In the genomic region with DNA sequence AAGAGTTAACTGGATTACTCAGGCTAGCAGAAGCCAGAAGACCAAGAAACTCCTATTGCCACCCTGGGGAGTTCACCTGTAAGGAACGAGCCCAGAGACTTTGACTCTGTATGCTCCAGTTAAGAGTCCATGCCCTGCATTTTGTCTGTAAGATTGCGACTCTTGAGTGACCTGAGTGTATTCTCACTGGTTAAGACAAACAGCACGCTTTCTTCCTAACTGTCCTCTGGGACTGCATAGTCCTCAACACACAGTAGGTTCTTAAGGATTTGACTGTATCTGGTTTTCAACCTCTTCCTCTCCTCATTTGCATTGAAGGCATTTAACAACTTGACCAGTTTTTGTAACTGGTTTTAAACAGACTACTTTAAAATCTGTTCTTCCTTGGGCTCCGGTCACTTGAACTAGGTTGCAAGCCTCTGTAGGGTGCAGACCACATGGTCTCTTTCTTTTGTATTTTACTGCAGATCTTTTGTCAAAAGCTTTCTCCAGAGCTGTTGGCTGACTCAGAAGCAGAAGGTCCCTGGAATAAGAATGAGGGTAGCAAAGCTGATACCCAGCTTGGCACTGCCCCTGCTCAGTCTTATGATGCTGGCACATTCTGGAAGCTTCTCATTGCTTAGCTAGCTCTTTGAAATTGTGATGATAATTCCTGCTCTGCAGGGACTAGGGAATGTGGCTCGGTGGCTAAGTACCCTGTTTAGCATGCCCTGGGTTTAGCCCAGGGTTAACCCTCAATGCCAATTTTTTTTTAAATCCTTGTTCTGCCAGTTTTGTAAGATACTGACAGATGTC, we compare ENCODE assay signal across 15 mouse cellular contexts. TPM values are rescaled to one million over a fixed set of nuclear protein-coding genes. Genes with fewer than 3 reads are reported as not detected.
DNase-seq lines count a peak whose midpoint lies in the region; ATAC-seq and TF ChIP-seq lines count a peak whose summit lies in the region.
"Had no signal": no experiment of that assay in that cellular context is flagged by ENCODE, and none has a peak within 500 bp of the region (broad histone marks: within the 10 kb centered on the region; RNA-seq: fewer than 3 reads in every experiment).

No protein-coding gene starts in this region.

- no peaks in the 10 kb centered on the region for H3K36me3 ChIP-seq in kidney, embryonic 16.5 days (ENCODE audit: insufficient read depth, low read length)
- H3K36me3 ChIP-seq: embryonic facial prominence, embryonic 12.5 days; G1E had no signal

- H3K4me2 ChIP-seq in kidney, embryonic 16.5 days (replicated peaks; ENCODE audit: low read depth, low read length): no peak overlapping the region
- H3K4me2 ChIP-seq: embryonic facial prominence, embryonic 12.5 days; liver, embryonic 11.5 days had no signal

- intact Hi-C loops in left cerebral cortex, adult 2 months (cut with DNase I): loop anchor here (2.0 kb wide), 1 partner anchor 33 kb away; no protein-coding TSS in a partner anchor

- H3K27ac ChIP-seq in left cerebral cortex, adult 2 months: peak overlapping the region; percentile 77
- no peak overlapping the region for H3K27ac ChIP-seq in kidney, embryonic 16.5 days (ENCODE audit: low read length)
- H3K27ac ChIP-seq: embryonic facial prominence, embryonic 12.5 days; kidney, postnatal 0 days had no signal

- TF ChIP-seq CTCF in left cerebral cortex, adult 2 months (IDR thresholded peaks at IDR 0.05): no peak

- H3K27me3 ChIP-seq in kidney, embryonic 16.5 days (ENCODE audit: insufficient read depth, low read length): no peaks in the 10 kb centered on the region
- H3K27me3 ChIP-seq: embryonic facial prominence, embryonic 12.5 days had no signal

- 87% methylated on average over 5 of the region's 5 CpGs for whole genome bisulfite sequencing in kidney, embryonic 16.5 days

- no peaks in the 10 kb centered on the region for H3K4me1 ChIP-seq in kidney, embryonic 16.5 days (ENCODE audit: insufficient read depth, low read length)
- H3K4me1 ChIP-seq: embryonic facial prominence, embryonic 12.5 days had no signal

- no peak overlapping the region for H3K9ac ChIP-seq in kidney, embryonic 16.5 days (replicated peaks; ENCODE audit: low read length)
- H3K9ac ChIP-seq: embryonic facial prominence, embryonic 12.5 days had no signal

- no peak overlapping the region for H3K4me3 ChIP-seq in left cerebral cortex, adult 2 months
- H3K4me3 ChIP-seq in kidney, embryonic 16.5 days (ENCODE audit: low read length): no peak overlapping the region
- H3K4me3 ChIP-seq: embryonic facial prominence, embryonic 12.5 days had no signal

- DNase-seq in cerebellum, postnatal 4 days (ENCODE audit: low spot score in 2 of 2): no peak
- DNase-seq in right cerebral cortex, postnatal 10 days (ENCODE audit: low spot score in 2 of 2): peak; percentile 64 to 79
- DNase-seq in right cerebral cortex, postnatal 4 days: no peak
- peak in 1 of 2 experiments; percentile 30 for DNase-seq in left cerebral cortex, adult 2 months (ENCODE audit: extremely low spot score in 1 of 2, low spot score in 2 of 2)
- no peak for DNase-seq in kidney, postnatal 25 days
- no peak for DNase-seq in T-cell, adult 2 months (ENCODE audit: low spot score)
- DNase-seq: adrenal gland, postnatal 25 days; gastrocnemius, postnatal 25 days; thymus, postnatal 4 days had no signal

- no peaks in the 10 kb centered on the region for H3K9me3 ChIP-seq in kidney, embryonic 16.5 days (ENCODE audit: low read length)
- H3K9me3 ChIP-seq: embryonic facial prominence, embryonic 12.5 days had no signal

- ATAC-seq in cerebellum, adult (ENCODE audit: insufficient number of reproducible peaks, low FRiP score, low TSS enrichment): peak; percentile 83
- ATAC-seq in kidney, embryonic 16.5 days (ENCODE audit: low FRiP score, low TSS enrichment): no peak

RNA-seq across cellular contexts. Expression of gene Fmn2, which starts 20.5 kb away (rescaled TPM):
- total RNA-seq in left cerebral cortex, adult 2 months (2021): 10 to 100 TPM; 81.5 to 87.0 TPM
- polyA plus RNA-seq in kidney, embryonic 16.5 days (2015; fragmentation: Nextera tagmentation; extraction: Ambion mirVana): 0.47 and 0.59 TPM in 2 replicates
- total RNA-seq: G1E had no signal
- polyA plus RNA-seq: G1E had no signal

Comparison
In these comparisons a context has a peak if more than half of its experiments do, and no peak if none do; other contexts are left out.
1. DNase-seq: peak in right cerebral cortex, postnatal 10 days (2 of 2); none in cerebellum, postnatal 4 days (0 of 2), right cerebral cortex, postnatal 4 days (single experiment), kidney, postnatal 25 days (0 of 2) and T-cell, adult 2 months (single experiment).